Mouse (Mus musculus): ENCODE data around the gene Lrrc15. TPM values are rescaled to one million over a fixed set of nuclear protein-coding genes. Genes with fewer than 3 reads are reported as not detected.
A peak's percentile ranks its signal among the peaks of the same experiment; 100 is the strongest.

Gene Lrrc15
- polyA plus RNA-seq, 1 experiment = not detected

- Histone ChIP-seq H3K27ac (replicated peaks; ENCODE audit: low read depth, low read length) (no peak overlapping the region), H3K4me3 (ENCODE audit: insufficient read depth, low read depth, low read length) (no peak overlapping the region), H3K4me1 (ENCODE audit: control insufficient read depth, insufficient read depth, insufficient read length, low read length) (no peaks in the 10 kb centered on the region)
Measured at GRCm38 (mm10) chr16:30296601-30297275, 13.7 kb upstream of the Lrrc15 start.

- no peak overlapping the region for H3K27ac ChIP-seq (replicated peaks; ENCODE audit: low read depth, low read length)
- H3K4me1 ChIP-seq (ENCODE audit: control insufficient read depth, insufficient read depth, insufficient read length, low read length) = no peaks in the 10 kb centered on the region
- H3K4me3 ChIP-seq (ENCODE audit: insufficient read depth, low read depth, low read length) = no peak overlapping the region
Measured at GRCm38 (mm10) chr16:30295106-30295505, 12.1 kb upstream of the Lrrc15 start.

- H3K27ac ChIP-seq (replicated peaks; ENCODE audit: low read depth, low read length) = no peak overlapping the region
Measured at GRCm38 (mm10) chr16:30290436-30290835, 7.4 kb upstream of the Lrrc15 start.

DNA sequence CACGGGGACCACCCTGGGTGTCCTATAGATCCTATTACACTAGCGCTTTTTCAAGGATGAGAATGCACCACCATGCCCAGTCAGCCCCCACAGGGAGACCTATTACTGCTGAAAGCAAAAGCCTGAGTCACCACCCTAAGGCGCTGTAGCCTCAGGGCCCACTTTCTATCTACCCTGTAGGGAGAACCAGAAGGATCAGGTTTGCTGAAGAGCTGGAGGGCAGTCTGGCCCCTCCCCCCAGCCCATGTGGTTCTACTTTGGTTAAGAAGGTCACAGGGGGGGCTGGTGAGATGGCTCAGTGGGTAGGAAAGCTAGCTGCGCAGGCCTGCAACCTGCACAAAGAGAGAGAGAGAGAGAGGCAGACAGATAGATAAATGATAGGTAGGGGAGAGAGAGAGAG is 2.6 kb upstream of the Lrrc15 start:
- no peak overlapping the region for H3K4me3 ChIP-seq (ENCODE audit: insufficient read depth, low read depth, low read length)

More at GRCm38 (mm10) chr16:30290436-30290835, 7.4 kb upstream of the Lrrc15 start:
- Histone ChIP-seq H3K4me3 (ENCODE audit: insufficient read depth, low read depth, low read length) (no peak overlapping the region), H3K4me1 (ENCODE audit: control insufficient read depth, insufficient read depth, insufficient read length, low read length) (no peaks in the 10 kb centered on the region)

DNA sequence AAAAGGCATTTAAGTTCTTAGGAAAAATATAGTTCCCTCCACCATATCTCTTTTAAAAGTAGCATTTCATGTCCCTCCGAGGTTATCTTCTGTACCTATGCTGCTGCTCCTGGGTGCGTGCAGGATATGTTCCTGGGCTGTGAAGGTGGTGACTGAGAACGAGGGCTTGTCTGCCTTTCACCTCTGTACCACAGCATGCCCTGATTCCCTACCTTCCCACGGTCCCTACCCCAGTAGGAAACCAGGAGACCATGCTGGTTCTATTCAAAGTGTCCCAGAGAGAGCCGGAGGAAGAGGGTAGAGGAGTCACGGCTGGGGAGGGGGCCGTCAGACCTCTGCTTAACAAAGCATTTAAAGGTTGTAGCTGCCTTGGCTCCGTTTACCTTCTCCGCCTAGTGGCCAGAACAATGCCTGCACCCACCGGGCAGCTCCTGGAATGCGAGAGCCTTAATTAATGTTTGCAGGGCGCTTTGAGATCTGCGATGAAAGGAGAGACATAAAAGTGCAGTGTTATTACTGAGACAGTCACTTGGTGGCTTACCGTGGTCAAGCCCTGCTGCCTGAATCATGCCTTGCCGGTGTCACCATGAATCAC is 784 bp upstream of the Lrrc15 start:
- Histone ChIP-seq H3K27ac (replicated peaks; ENCODE audit: low read depth, low read length) (no peak overlapping the region), H3K4me1 (ENCODE audit: control insufficient read depth, insufficient read depth, insufficient read length, low read length) (no peaks in the 10 kb centered on the region), H3K4me3 (ENCODE audit: insufficient read depth, low read depth, low read length) (0 out of 2 replicates have a peak overlapping the region, but pooled peaks have one; percentile 14)

More for the DNA sequence above, 2.6 kb upstream of the Lrrc15 start:
- no peak overlapping the region for H3K27ac ChIP-seq (replicated peaks; ENCODE audit: low read depth, low read length)
- H3K4me1 ChIP-seq (ENCODE audit: control insufficient read depth, insufficient read depth, insufficient read length, low read length) = no peaks in the 10 kb centered on the region

GRCm38 (mm10) chr16:30280676-30281297 is 2.3 kb downstream of the Lrrc15 start:
- no peak overlapping the region for H3K4me3 ChIP-seq (ENCODE audit: insufficient read depth, low read depth, low read length)
- H3K27ac ChIP-seq (replicated peaks; ENCODE audit: low read depth, low read length) = no peak overlapping the region
- no peaks in the 10 kb centered on the region for H3K4me1 ChIP-seq (ENCODE audit: control insufficient read depth, insufficient read depth, insufficient read length, low read length)

DNA sequence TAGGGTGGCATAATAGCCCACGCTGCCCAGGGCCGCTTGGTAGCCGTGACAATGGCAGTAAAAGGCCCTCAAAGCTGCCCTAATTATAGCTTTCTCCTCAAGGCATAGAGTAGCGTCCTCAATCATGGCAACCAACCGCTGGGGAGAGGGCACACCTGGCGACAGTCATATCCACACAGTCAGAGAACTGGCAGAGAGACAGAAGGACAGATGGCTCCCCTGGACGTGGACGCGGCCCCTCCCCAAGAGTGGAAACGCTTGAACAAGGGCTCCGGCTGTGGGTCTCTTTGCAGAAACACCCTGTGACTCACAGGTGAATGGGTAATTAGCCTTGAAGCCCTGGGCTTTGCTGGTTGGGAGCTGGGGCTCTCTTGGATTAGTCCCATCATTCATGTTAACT is 4.7 kb downstream of the Lrrc15 start:
- Histone ChIP-seq H3K4me3 (ENCODE audit: insufficient read depth, low read depth, low read length) (no peak overlapping the region), H3K4me1 (ENCODE audit: control insufficient read depth, insufficient read depth, insufficient read length, low read length) (no peaks in the 10 kb centered on the region), H3K27ac (replicated peaks; ENCODE audit: low read depth, low read length) (no peak overlapping the region)

- H3K4me1 ChIP-seq (ENCODE audit: control insufficient read depth, insufficient read depth, insufficient read length, low read length) = no peaks in the 10 kb centered on the region
- no peak overlapping the region for H3K27ac ChIP-seq (replicated peaks; ENCODE audit: low read depth, low read length)
- H3K4me3 ChIP-seq (ENCODE audit: insufficient read depth, low read depth, low read length) = no peak overlapping the region
Measured at GRCm38 (mm10) chr16:30275558-30276340, 7.3 kb downstream of the Lrrc15 start.

DNA sequence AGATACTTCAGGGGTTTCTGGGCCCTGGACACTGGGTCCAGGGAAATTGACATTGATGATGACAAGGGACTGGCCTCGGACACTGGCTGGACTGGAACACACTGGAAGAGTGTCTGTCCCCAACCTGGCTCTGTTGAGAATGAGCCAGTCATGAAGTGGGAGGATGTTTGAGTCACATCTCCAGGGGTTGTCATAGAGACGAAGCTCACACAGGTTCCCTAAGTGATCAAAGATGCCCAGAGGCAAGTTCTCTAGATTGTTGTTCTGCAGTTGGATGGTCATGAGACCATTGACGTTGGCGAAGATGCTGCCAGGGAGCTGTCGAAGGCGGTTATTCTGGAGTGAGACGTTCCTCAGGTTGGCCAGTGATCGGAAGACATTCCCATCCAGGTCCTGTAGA is 10.0 kb downstream of the Lrrc15 start:
- Histone ChIP-seq H3K4me3 (ENCODE audit: insufficient read depth, low read depth, low read length) (no peak overlapping the region), H3K27ac (replicated peaks; ENCODE audit: low read depth, low read length) (no peak overlapping the region), H3K4me1 (ENCODE audit: control insufficient read depth, insufficient read depth, insufficient read length, low read length) (0 out of 2 replicates have a peak, but pooled peaks cover 2% of the 10 kb centered on the region)

GRCm38 (mm10) chr16:30271941-30272595 is 11.0 kb downstream of the Lrrc15 start:
- H3K27ac ChIP-seq (replicated peaks; ENCODE audit: low read depth, low read length) = no peak overlapping the region
- H3K4me3 ChIP-seq (ENCODE audit: insufficient read depth, low read depth, low read length) = no peak overlapping the region

GRCm38 (mm10) chr16:30271223-30271761 is 11.8 kb downstream of the Lrrc15 start:
- Histone ChIP-seq H3K4me1 (ENCODE audit: control insufficient read depth, insufficient read depth, insufficient read length, low read length) (0 out of 2 replicates have a peak, but pooled peaks cover 2% of the 10 kb centered on the region), H3K4me3 (ENCODE audit: insufficient read depth, low read depth, low read length) (no peak overlapping the region), H3K27ac (replicated peaks; ENCODE audit: low read depth, low read length) (no peak overlapping the region)

More at GRCm38 (mm10) chr16:30271941-30272595, 11.0 kb downstream of the Lrrc15 start:
- H3K4me1 ChIP-seq (ENCODE audit: control insufficient read depth, insufficient read depth, insufficient read length, low read length) = 0 out of 2 replicates have a peak, but pooled peaks cover 2% of the 10 kb centered on the region

DNA sequence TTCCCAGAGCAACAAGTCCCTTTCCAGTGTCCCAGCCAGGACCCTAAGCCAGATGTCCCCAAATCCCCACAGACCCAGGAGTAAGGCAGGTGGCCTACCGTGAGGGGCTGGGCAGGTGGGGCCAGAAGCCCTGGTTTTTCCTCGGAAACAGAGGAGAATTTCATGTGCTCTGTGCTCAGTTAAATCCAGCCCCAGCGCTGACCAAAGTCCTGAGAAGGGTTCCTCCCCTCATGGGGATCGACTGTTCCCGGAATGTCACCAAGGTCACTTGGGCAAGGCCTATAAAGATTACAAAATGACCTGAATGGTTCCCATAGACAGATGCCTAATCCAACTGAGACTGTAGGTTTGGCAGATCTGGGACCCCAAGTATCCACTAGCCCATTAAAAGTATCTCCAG is 15.7 kb downstream of the Lrrc15 start, which contains the start of gene Cpn2:
Gene Cpn2, minus strand, starts transcription at position 141 of the 400 bp plus-strand sequence.
- peak within 1 kb of the TSS; percentile 56 for H3K4me3 ChIP-seq (ENCODE audit: insufficient read depth, low read depth, low read length)
- peak within 1 kb of the TSS; percentile 90 for H3K27ac ChIP-seq (replicated peaks; ENCODE audit: low read depth, low read length)
- peaks cover 9% of the 10 kb centered on the region for H3K4me1 ChIP-seq (ENCODE audit: control insufficient read depth, insufficient read depth, insufficient read length, low read length)

GRCm38 (mm10) chr16:30266561-30266960 is 16.5 kb downstream of the Lrrc15 start:
- H3K4me3 ChIP-seq (ENCODE audit: insufficient read depth, low read depth, low read length) = peak overlapping the region; percentile 56
- peaks cover 11% of the 10 kb centered on the region for H3K4me1 ChIP-seq (ENCODE audit: control insufficient read depth, insufficient read depth, insufficient read length, low read length)
- peak overlapping the region; percentile 52 for H3K27ac ChIP-seq (replicated peaks; ENCODE audit: low read depth, low read length)

- Histone ChIP-seq H3K4me3 (ENCODE audit: insufficient read depth, low read depth, low read length) (peak overlapping the region; percentile 27; the same call in 1 of the 2 replicates), H3K4me1 (ENCODE audit: control insufficient read depth, insufficient read depth, insufficient read length, low read length) (peaks cover 11% of the 10 kb centered on the region), H3K27ac (replicated peaks; ENCODE audit: low read depth, low read length) (peak overlapping the region; percentile 31)
Measured at GRCm38 (mm10) chr16:30265611-30266010, 17.4 kb downstream of the Lrrc15 start.

Measured in brown adipose tissue, adult 24 weeks (tissue).